Mouse (Mus musculus) ES-E14 (cell line): ENCODE measurements around the gene Ccn2.

Experiments used
- CHD2 ChIP-seq: IDR thresholded peaks from 2 replicates; pipeline ENCODE4 v1.6.1; 2014; ENCODE audit warnings: mild to moderate bottlenecking, low read depth, low read length, inconsistent platforms
- MAFK ChIP-seq: IDR thresholded peaks from 2 replicates; pipeline ENCODE4 v1.6.1; 2014; ENCODE audit warnings: mild to moderate bottlenecking, low read depth, low read length, inconsistent platforms; ENCODE audit not compliant: insufficient read depth

- TF ChIP-seq CHD2 (no peak), MAFK (no peak)
These were observed 35.9 kb downstream of the Ccn2 start for GRCm38 (mm10) chr10:24631122-24631521.
